Mouse (Mus musculus) common myeloid progenitor, adult 5-6 weeks (primary cell): Measurements from ENCODE around the gene Sucla2. TPM values are rescaled to one million over a fixed set of nuclear protein-coding genes. Genes with fewer than 3 reads are reported as not detected.
"Not testable (repeated sequence)": the region's sequence is repeated elsewhere in the genome, so short reads cannot be mapped to it uniquely, and the experiment has no call there.

Experiments used
- ATAC-seq: replicated peaks from 2 replicates; pipeline ENCODE4 v1.8.0; 2016; ENCODE audit warnings: low read depth, mild to moderate bottlenecking, moderate TSS enrichment, inconsistent platforms; ENCODE audit not compliant: poor library complexity, severe bottlenecking
- total RNA-seq: library from RNA; stranded (forward); fragments of 200-1000, 187-1606 nt; gene quantifications from 2 replicates; pipeline ENCODE4 v1.2.3, GENCODE M21; 2017

Gene Sucla2
- total RNA-seq, 1 experiment from 2014 or later: 116 TPM

DNA sequence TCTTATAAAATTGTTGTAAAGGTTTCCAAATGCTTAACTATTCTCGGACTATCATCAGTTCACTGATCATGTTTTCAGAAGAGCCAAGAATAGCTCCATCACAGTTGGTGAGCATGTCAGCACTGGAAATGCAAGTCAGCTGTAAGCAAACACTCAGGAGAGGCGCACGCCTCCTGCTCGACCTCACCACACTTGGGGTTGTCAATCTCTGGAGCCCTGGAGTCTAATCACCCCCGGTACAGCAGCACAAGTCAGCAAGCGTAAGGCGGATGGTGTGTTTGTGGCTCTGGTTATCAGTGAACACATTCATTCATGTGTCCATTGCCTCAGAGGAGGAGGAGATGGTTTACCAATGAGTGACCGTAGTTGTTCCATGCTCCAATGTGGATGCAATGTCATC lies 74.6 kb downstream of the Sucla2 start:
- peak; percentile 80 for ATAC-seq

DNA sequence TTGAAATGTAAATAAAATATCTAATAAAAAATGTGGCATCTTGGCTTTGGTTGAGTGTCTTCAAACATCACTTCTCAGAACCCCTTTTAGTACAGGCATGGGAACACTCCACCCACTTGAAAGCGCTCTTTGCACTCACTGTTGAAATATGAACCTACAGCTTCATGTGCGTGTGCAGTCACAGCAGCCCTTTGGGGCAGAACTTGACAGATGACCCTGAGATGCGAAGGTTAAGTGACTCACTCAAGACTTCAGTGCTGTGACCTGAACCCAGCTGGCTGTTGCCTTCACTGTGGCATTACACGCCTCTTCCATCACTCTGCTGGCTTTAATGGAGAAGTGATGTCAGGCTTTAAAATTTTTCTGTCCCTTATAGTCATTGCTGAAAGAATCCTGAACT lies 82.6 kb downstream of the Sucla2 start:
- ATAC-seq: no peak

DNA sequence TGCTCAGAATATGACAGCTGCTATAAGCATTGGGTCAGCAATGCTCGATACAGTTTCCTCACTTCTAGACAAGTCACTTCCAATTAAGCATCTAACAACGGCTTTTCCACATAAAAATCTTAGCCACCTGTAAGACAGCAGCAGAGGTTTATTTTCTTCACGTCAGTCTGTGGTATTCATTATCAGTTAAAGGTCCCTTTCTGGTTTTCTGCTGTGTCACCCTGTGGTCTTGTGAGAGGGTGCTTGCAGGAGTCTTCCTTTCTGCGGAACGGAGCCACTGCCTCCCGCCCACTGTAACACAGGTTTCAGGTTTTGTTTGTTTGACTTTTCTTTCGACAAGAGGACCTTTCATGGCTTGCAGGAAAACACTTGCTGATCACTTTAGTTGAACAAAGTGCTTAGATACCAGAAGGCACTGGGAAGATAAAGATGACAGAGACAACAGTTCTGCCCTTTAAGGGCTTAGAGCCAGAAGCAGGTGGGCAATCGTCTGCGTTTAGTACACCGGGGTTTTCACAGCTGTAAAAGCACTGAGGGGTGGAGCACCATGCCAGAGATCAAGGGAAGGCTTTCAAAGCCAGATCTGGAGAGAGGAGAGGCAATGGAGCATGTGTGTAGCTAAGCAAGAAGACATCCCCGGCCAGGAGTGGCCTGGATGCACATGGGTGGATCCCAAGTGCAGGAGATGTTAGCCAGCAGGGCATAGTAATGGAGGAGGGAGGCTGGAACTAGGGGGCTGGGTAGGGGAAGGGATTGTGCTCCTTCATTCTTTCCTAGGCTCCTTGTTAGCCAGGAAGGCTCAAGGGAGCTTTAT lies 83.8 kb downstream of the Sucla2 start:
- ATAC-seq: peak; percentile 93

DNA sequence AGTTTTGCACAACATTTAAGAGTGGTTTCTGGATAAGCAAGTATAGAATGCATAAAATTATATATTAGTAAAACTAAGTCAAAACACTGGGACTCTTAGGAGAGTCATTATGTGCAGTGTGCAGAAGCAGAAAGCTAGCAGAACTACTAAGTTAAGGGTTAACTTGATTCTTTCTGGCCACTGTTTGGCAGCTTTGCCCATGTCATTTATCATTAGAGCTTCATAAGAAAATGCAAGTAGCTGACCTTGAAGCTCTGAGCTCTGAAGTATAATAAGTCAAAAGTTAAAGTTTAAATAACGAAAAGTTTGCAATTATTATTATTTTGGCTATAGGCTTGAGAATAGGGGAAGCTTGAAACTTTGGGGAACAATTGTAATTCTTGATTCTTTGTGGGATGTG lies 89.8 kb downstream of the Sucla2 start:
- not testable (repeated sequence) for ATAC-seq

DNA sequence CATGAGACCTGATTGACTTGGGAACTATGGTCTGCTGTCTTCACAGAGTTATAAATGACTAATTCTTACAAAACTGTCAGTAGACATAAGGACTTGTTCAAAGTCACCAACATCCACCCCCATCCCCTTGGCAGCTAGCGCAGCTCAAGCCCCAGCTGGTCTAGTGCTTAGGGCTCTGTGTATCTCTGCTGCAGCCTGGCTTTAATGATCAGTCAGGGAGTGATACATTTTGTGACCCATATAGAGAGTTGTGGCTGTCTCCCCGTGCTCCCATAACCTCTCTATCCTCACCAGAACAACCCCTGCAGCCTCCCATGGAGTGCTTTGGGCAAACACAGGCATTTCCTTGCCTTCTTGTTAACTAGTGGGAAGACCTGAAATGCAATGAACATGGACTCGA lies 95.8 kb downstream of the Sucla2 start:
- no peak for ATAC-seq

DNA sequence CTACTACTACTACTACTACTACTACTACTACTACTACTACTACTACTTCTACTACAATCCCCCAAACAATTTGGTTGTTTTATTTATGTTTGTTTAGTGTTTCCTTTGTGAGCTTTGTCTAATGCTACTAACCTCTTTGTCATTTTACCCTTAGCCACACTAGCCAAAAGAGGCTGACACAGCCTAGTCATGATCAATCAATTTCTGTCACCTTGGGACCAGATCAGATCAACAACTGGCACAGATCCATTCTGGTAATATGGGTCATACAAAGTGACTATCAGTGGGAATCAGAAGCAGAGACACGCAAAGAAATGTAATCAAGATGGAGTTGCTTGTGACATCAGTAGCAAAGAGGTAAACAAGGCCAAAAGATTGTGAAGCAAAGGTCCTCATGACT lies 97.9 kb downstream of the Sucla2 start:
- no peak for ATAC-seq

DNA sequence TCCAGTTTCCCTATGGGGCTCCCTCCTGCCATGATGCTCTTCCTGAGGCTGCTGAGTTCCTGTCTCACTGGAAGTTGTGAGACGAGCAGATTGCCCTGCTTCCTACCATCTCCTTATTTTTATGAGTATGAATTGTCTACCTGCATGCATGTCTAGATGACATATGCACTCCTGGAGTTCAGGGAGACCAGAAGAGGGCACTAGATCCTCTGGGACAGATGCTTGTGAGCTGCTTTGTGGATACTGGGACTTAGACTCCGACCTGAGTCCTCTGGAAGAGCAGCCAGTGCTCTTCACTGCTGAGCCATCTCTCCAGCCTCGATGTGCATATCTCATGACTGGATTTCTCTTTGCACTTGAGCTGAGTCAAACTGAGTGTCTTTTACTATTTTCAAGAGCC lies 100.3 kb downstream of the Sucla2 start:
- no peak for ATAC-seq

DNA sequence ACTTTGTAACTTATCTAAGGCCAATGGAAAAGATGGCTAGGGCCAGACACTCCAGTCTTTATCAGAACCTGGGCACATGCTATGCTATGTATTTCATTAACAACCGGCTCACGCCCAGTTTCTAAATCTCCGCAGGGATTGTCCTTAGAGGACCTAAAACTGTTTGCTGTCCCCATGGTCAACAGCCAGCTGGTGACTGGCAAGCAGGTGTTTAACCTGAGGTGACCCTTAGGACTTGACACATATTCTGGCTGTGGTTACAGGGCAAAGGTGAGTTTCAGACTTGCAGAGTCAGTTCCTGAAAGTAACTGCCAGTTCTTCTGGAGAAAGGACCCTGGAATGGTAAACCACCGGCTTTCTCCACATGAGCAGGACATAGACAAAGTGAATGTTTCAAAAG lies 106.4 kb downstream of the Sucla2 start:
- ATAC-seq: no peak

DNA sequence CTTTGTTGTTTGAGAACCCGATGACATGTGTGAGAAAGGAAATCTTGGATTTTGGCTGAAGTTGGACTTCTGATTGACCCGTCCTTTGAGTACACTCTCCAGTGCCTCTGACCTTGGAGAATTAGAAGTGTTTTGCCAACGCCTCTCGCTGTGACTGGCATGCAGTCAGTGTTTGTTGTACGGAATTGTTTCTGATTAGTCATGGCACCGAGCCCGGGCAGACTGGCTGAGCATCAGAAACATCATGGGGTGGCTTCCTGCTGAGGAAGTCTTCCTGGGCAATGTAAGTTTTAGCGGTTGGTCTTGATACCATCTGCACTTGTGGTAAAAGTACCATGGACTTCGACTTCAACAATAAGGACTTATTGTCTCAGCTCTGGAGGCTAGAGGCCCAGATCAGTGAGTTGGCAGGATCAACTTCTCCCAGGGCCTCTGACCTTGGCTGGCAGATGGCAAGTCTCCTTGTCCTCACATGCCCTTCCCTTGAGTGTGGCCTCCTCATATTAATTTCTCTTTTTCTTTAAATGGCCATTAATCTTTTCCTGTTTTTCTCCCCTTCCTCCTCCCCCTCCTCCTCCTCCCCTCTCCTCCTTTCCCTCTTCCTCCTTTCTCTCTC lies 107.6 kb downstream of the Sucla2 start:
- ATAC-seq: peak; percentile 92

DNA sequence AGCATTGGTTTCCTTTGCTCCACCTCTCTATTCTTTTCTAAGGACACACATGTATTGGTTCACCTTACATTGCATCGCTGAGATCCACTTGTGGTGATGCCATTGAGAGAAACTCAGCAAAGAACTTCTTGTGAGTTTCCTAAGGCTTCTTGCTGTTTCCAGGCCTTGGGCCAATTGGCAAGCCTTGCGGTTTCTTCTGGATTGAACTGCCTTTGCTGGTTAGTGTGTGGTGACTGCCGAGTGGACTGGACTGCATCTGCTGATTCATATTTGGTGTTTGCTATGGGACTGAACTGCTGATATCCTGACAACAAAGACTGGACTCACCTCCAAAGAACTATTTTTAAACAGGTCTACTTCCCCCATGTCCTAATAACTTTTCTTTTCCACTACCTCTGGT lies 109.2 kb downstream of the Sucla2 start:
- ATAC-seq: no peak

DNA sequence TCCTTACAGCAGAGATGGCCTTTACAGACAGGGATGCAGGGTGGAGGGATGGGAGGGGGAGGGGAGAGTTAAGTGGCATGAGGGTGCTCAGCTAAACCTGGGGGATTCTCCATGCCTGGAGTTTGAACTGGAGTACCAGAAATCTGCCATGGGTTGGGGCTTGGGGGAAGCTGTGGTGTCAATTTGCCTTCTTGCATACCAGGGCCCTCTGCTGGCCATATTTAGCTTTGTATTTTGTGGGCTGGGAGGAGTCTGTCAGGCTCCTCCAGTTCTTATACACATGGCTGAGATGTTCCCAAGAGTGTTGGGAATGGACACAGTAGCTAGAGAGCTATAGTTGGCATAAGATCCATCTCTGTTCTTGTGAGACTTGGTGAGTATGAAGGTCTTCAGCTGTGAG lies 112.3 kb downstream of the Sucla2 start:
- peak; percentile 78 for ATAC-seq

Other genes with a start within 250 kb of the Sucla2 start
- gene Rb1, start 199.5 kb upstream of the Sucla2 start, total RNA-seq: 23.5 and 31.6 TPM in 2 replicates
- gene Itm2b, start 140.0 kb upstream of the Sucla2 start, total RNA-seq: 694 and 751 TPM in 2 replicates
- 51.7 and 63.4 TPM in 2 replicates for gene Med4, start 15.3 kb upstream of the Sucla2 start, total RNA-seq
- gene Nudt15, start 22.9 kb downstream of the Sucla2 start, total RNA-seq: 2.0 and 5.2 TPM in 2 replicates
- gene Gm21750, start 135.9 kb downstream of the Sucla2 start, total RNA-seq: not detected in 2 replicates